26 mouse cellular contexts compared by ENCODE assay signal in the genomic region with DNA sequence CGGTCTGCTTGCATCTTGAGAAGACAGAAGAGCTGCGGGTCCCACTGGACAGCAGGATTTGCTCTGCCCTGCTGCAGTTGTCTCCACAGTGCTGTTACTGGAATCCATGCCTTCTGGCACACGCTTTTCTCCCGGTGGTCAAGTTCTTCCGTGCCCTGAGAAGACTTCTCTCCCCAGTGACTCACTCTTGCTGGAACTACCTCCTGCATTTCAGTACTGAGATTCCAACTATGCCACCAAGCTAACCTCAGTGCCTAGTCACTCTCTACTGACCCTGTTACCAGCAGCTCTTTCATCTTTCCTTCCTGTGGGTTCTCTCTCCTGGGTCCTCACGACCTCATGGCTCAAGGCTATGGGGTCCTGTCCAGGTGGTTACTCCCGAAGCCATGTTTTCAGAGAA. TPM values are rescaled to one million over a fixed set of nuclear protein-coding genes. Genes with fewer than 3 reads are reported as not detected.
DNase-seq lines count a peak whose midpoint lies in the region; ATAC-seq lines count a peak whose summit lies in the region.
"Had no signal": no experiment of that assay in that cellular context is flagged by ENCODE, and none has a peak within 500 bp of the region (broad histone marks: within the 10 kb centered on the region; RNA-seq: fewer than 3 reads in every experiment).

No protein-coding gene starts in this region.

- H3K36me3 ChIP-seq in liver, embryonic 13.5 days, result peaks cover 9% of the 10 kb centered on the region
- H3K36me3 ChIP-seq in liver, embryonic 12.5 days, result peaks cover 20% of the 10 kb centered on the region; the same call in 1 of the 2 replicates
- H3K36me3 ChIP-seq: embryonic facial prominence, embryonic 12.5 days; embryonic facial prominence, embryonic 15.5 days; forebrain, embryonic 12.5 days; forebrain, embryonic 15.5 days; heart, embryonic 12.5 days; heart, embryonic 15.5 days; hindbrain, embryonic 10.5 days; hindbrain, embryonic 13.5 days; intestine, embryonic 15.5 days had no signal

- no peak overlapping the region for H3K4me2 ChIP-seq in liver, embryonic 13.5 days
- H3K4me2 ChIP-seq in liver, embryonic 12.5 days, result no peak overlapping the region
- H3K4me2 ChIP-seq: embryonic facial prominence, embryonic 12.5 days; embryonic facial prominence, embryonic 15.5 days; forebrain, embryonic 12.5 days; forebrain, embryonic 15.5 days; heart, embryonic 12.5 days; heart, embryonic 15.5 days; hindbrain, embryonic 13.5 days; intestine, embryonic 15.5 days had no signal

- H3K9me3 ChIP-seq in liver, embryonic 13.5 days (replicated peaks), result no peaks in the 10 kb centered on the region
- no peaks in the 10 kb centered on the region for H3K9me3 ChIP-seq in liver, embryonic 12.5 days (replicated peaks)
- H3K9me3 ChIP-seq: embryonic facial prominence, embryonic 12.5 days; embryonic facial prominence, embryonic 15.5 days; forebrain, embryonic 12.5 days; forebrain, embryonic 15.5 days; heart, embryonic 12.5 days; heart, embryonic 15.5 days; hindbrain, embryonic 10.5 days; hindbrain, embryonic 13.5 days; intestine, embryonic 15.5 days had no signal

- no peak for ATAC-seq in liver, embryonic 13.5 days (ENCODE audit: low read depth)
- no peak for ATAC-seq in liver, embryonic 12.5 days
- ATAC-seq: activated CD4-positive, CD25-positive, alpha-beta regulatory T cell, adult 4 months; forebrain, embryonic 15.5 days; hindbrain, embryonic 16.5 days; intestine, embryonic 15.5 days had no signal

- peaks cover 66% of the 10 kb centered on the region for H3K4me1 ChIP-seq in liver, embryonic 13.5 days (replicated peaks)
- H3K4me1 ChIP-seq in liver, embryonic 12.5 days, result peaks cover 68% of the 10 kb centered on the region
- H3K4me1 ChIP-seq: embryonic facial prominence, embryonic 15.5 days; forebrain, embryonic 12.5 days; forebrain, embryonic 15.5 days; hindbrain, embryonic 13.5 days; intestine, embryonic 15.5 days had no signal

- H3K27ac ChIP-seq in liver, embryonic 13.5 days, result peak overlapping the region; percentile 10; the same call in 1 of the 2 replicates
- H3K27ac ChIP-seq in liver, embryonic 12.5 days, result no peak overlapping the region
- H3K27ac ChIP-seq: embryonic facial prominence, embryonic 12.5 days; embryonic facial prominence, embryonic 15.5 days; forebrain, embryonic 12.5 days; forebrain, embryonic 15.5 days; heart, embryonic 15.5 days; hindbrain, embryonic 10.5 days; hindbrain, embryonic 13.5 days; intestine, embryonic 15.5 days had no signal

- H3K4me3 ChIP-seq in liver, embryonic 13.5 days (replicated peaks), result no peak overlapping the region
- H3K4me3 ChIP-seq in liver, embryonic 12.5 days, result no peak overlapping the region
- H3K4me3 ChIP-seq: embryonic facial prominence, embryonic 12.5 days; embryonic facial prominence, embryonic 15.5 days; forebrain, embryonic 12.5 days; forebrain, embryonic 15.5 days; heart, embryonic 12.5 days; heart, embryonic 15.5 days; hindbrain, embryonic 10.5 days; hindbrain, embryonic 13.5 days; intestine, embryonic 15.5 days had no signal

- no peaks in the 10 kb centered on the region for H3K27me3 ChIP-seq in liver, embryonic 13.5 days
- H3K27me3 ChIP-seq in liver, embryonic 12.5 days (replicated peaks), result no peaks in the 10 kb centered on the region
- H3K27me3 ChIP-seq: embryonic facial prominence, embryonic 12.5 days; embryonic facial prominence, embryonic 15.5 days; forebrain, embryonic 12.5 days; forebrain, embryonic 15.5 days; heart, embryonic 12.5 days; heart, embryonic 15.5 days; hindbrain, embryonic 13.5 days; intestine, embryonic 15.5 days had no signal

- no peak overlapping the region for H3K9ac ChIP-seq in liver, embryonic 13.5 days
- H3K9ac ChIP-seq in liver, embryonic 12.5 days, result no peak overlapping the region
- H3K9ac ChIP-seq: embryonic facial prominence, embryonic 12.5 days; embryonic facial prominence, embryonic 15.5 days; forebrain, embryonic 12.5 days; forebrain, embryonic 15.5 days; heart, embryonic 12.5 days; heart, embryonic 15.5 days; hindbrain, embryonic 13.5 days; intestine, embryonic 15.5 days had no signal

- DNase-seq in liver, embryonic 13.5 days, result no peak
- DNase-seq in NIH3T3 (ENCODE audit: low read depth), result peak; percentile 61
- DNase-seq in fibroblast of lung, adult 2 months (ENCODE audit: low read depth), result peak; percentile 50
- DNase-seq in lung, postnatal 36 days, result no peak
- DNase-seq in kidney, postnatal 36 days, result no peak
- DNase-seq: adrenal gland, postnatal 10 days; adrenal gland, postnatal 36 days; cerebellum, adult 18-20 months; cerebellum, adult 9-11 months; cerebellum, postnatal 25 days; gastrocnemius, postnatal 25 days; heart, adult 18-20 months; heart, postnatal 10 days; heart, postnatal 36 days had no signal

- 78% methylated on average over 7 of the region's 7 CpGs for WGBS in liver, embryonic 13.5 days (ENCODE audit: insufficient replicate concordance)
- 82% methylated on average over 7 of the region's 7 CpGs for WGBS in liver, embryonic 12.5 days (ENCODE audit: insufficient replicate concordance)

RNA-seq across cellular contexts. Expression of a gene that starts 22.9 kb away (rescaled TPM):
- polyA plus RNA-seq in liver, embryonic 13.5 days (2015; fragmentation: Nextera tagmentation; extraction: Ambion mirVana), result 11.0 and 13.9 TPM in 2 replicates
- polyA plus RNA-seq in liver, embryonic 12.5 days (2016; fragmentation: Nextera tagmentation; extraction: Ambion mirVana), result 16.0 and 17.1 TPM in 2 replicates

Comparison
In these comparisons a context has a peak if more than half of its experiments do, and no peak if none do; other contexts are left out.
1. DNase-seq: peak in NIH3T3 (single experiment) and fibroblast of lung, adult 2 months (single experiment); none in liver, embryonic 13.5 days (single experiment), lung, postnatal 36 days (single experiment) and kidney, postnatal 36 days (0 of 2).